Mouse (Mus musculus) MEL (cell line): Measurements from ENCODE around the gene Tdrd7. TPM values are rescaled to one million over a fixed set of nuclear protein-coding genes. Genes with fewer than 3 reads are reported as not detected.

Source experiments
- DNase-seq: peaks from one replicate; pipeline ENCODE4 v3.0.0; 2011; ENCODE audit warnings: low read depth, low spot score
- H3K27ac ChIP-seq: 2 replicates; pipeline ENCODE4 v1.5.1; 2012; ENCODE audit warnings: low read depth, mild to moderate bottlenecking, control low read depth, low read length, moderate library complexity; ENCODE audit not compliant: control insufficient read depth
- H3K27me3 ChIP-seq, 2 experiments: fragments of 150-350 bp in 1 of 2; sonication (generic) in 1 of 2; 2 replicates each; pipeline ENCODE4 v1.6.1; 2012; ENCODE audit warnings: low read length in 2 of 2, mild to moderate bottlenecking in 2 of 2, improper control_type of control experiment in 1 of 2, moderate library complexity in 1 of 2; ENCODE audit not compliant: insufficient read depth in 2 of 2, control insufficient read depth in 1 of 2
- H3K36me3 ChIP-seq, 2 experiments: 2 replicates each; pipeline ENCODE4 v1.6.1; 2012 to 2014; ENCODE audit warnings: low read length in 2 of 2, improper control_type of control experiment in 1 of 2, inconsistent platforms in 1 of 2, mild to moderate bottlenecking in 1 of 2; ENCODE audit not compliant: insufficient read depth in 2 of 2, control insufficient read depth in 1 of 2
- H3K4me1 ChIP-seq, 2 experiments: fragments of 150-350 bp in 1 of 2; sonication (generic) in 1 of 2; 2 replicates each; pipeline ENCODE4 v1.6.1; 2012; ENCODE audit warnings: low read length in 2 of 2, improper control_type of control experiment in 1 of 2, mild to moderate bottlenecking in 1 of 2; ENCODE audit not compliant: insufficient read depth in 2 of 2, control insufficient read depth in 1 of 2
- H3K4me3 ChIP-seq, 2 experiments: fragments of 150-350 bp in 1 of 2; sonication (generic) in 1 of 2; 2 replicates each; pipeline ENCODE4 v1.5.1; 2012; ENCODE audit warnings: low read depth in 2 of 2, low read length in 2 of 2, mild to moderate bottlenecking in 2 of 2, moderate library complexity in 2 of 2, control low read depth in 1 of 2, improper control_type of control experiment in 1 of 2; ENCODE audit not compliant: control insufficient read depth in 1 of 2, insufficient read depth in 1 of 2
- H3K79me2 ChIP-seq: 2 replicates; pipeline ENCODE4 v1.6.1; 2012; ENCODE audit warnings: mild to moderate bottlenecking, low read length, moderate library complexity; ENCODE audit not compliant: control insufficient read depth, poor library complexity, insufficient read depth
- H3K9ac ChIP-seq: 2 replicates; pipeline ENCODE4 v1.6.1; 2012; ENCODE audit warnings: low read depth, mild to moderate bottlenecking, control low read depth, low read length, moderate library complexity; ENCODE audit not compliant: control insufficient read depth, poor library complexity, severe bottlenecking
- H3K9me3 ChIP-seq: fragments of 150-350 bp; sonication (generic); replicated peaks from 2 replicates; pipeline ENCODE4 v1.6.1; 2012; ENCODE audit warnings: mild to moderate bottlenecking, low read length, improper control_type of control experiment, moderate library complexity; ENCODE audit not compliant: insufficient read depth
- CHD2 ChIP-seq: IDR thresholded peaks from 2 replicates; pipeline ENCODE4 v1.6.1; 2011; ENCODE audit warnings: low read length, improper control_type of control experiment
- CTCF ChIP-seq, 3 experiments: IDR thresholded peaks in 2 of 3; conservative IDR thresholded peaks in 1 of 3; 2 replicates each; pipeline ENCODE4 v1.5.1; 2011 to 2012; ENCODE audit warnings: low read length in 3 of 3, low read depth in 2 of 3, mild to moderate bottlenecking in 2 of 3, improper control_type of control experiment in 1 of 3, inconsistent platforms in 1 of 3, mixed read lengths in 1 of 3, moderate library complexity in 1 of 3; ENCODE audit not compliant: control insufficient read depth in 1 of 3, insufficient read depth in 1 of 3, poor library complexity in 1 of 3, severe bottlenecking in 1 of 3
- ELF1 ChIP-seq: IDR thresholded peaks from 2 replicates; pipeline ENCODE4 v1.6.1; 2014; ENCODE audit warnings: low read depth, mild to moderate bottlenecking, inconsistent platforms, low read length, improper control_type of control experiment, moderate library complexity
- EP300 ChIP-seq, 2 experiments: IDR thresholded peaks; 2 replicates each; pipeline ENCODE4 v1.6.1; 2011; ENCODE audit warnings: improper control_type of control experiment in 2 of 2, low read length in 2 of 2, low read depth in 1 of 2, mild to moderate bottlenecking in 1 of 2
- ETS1 ChIP-seq: IDR thresholded peaks from 2 replicates; pipeline ENCODE4 v1.6.1; 2012; ENCODE audit warnings: low read depth, mild to moderate bottlenecking, inconsistent platforms, low read length, improper control_type of control experiment, moderate library complexity
- GABPA ChIP-seq: IDR thresholded peaks from 2 replicates; pipeline ENCODE4 v1.6.1; 2012; ENCODE audit warnings: low read depth, mild to moderate bottlenecking, inconsistent platforms, low read length, improper control_type of control experiment, moderate library complexity
- GATA1 ChIP-seq: IDR thresholded peaks from 2 replicates; pipeline ENCODE4 v1.6.1; 2011; ENCODE audit warnings: low read depth, low read length, improper control_type of control experiment
- MAX ChIP-seq: IDR thresholded peaks from 2 replicates; pipeline ENCODE4 v1.6.1; 2011; ENCODE audit warnings: low read length, improper control_type of control experiment
- MAZ ChIP-seq: IDR thresholded peaks from 2 replicates; pipeline ENCODE4 v1.6.1; 2012; ENCODE audit warnings: low read depth, mild to moderate bottlenecking, inconsistent platforms, low read length, improper control_type of control experiment
- MEF2A ChIP-seq: IDR thresholded peaks from 2 replicates; pipeline ENCODE4 v1.6.1; 2014; ENCODE audit warnings: low read depth, mild to moderate bottlenecking, inconsistent platforms, low read length, improper control_type of control experiment; ENCODE audit not compliant: poor library complexity, insufficient replicate concordance, severe bottlenecking; ENCODE audit errors: extremely low read depth
- MYB ChIP-seq: IDR thresholded peaks from 2 replicates; pipeline ENCODE4 v1.6.1; 2011; ENCODE audit warnings: mild to moderate bottlenecking, low read depth, low read length, improper control_type of control experiment
- POLR2A ChIP-seq, 2 experiments: IDR thresholded peaks; 2 replicates each; pipeline ENCODE4 v1.6.1; 2011 to 2012; ENCODE audit warnings: low read length in 2 of 2, mild to moderate bottlenecking in 2 of 2, control low read depth in 1 of 2, improper control_type of control experiment in 1 of 2, low read depth in 1 of 2, moderate library complexity in 1 of 2; ENCODE audit not compliant: control insufficient read depth in 1 of 2, insufficient read depth in 1 of 2, poor library complexity in 1 of 2
- POLR2AphosphoS2 ChIP-seq: IDR thresholded peaks from 2 replicates; pipeline ENCODE4 v1.6.1; 2011; ENCODE audit warnings: low read length, improper control_type of control experiment
- POLR2AphosphoS5 ChIP-seq: IDR thresholded peaks from 2 replicates; pipeline ENCODE4 v1.6.1; 2012; ENCODE audit warnings: low read depth, borderline replicate concordance, mild to moderate bottlenecking, inconsistent platforms, low read length, moderate library complexity, mixed read lengths
- RCOR1 ChIP-seq: IDR thresholded peaks from 2 replicates; pipeline ENCODE4 v1.6.1; 2012; ENCODE audit warnings: low read depth, mild to moderate bottlenecking, inconsistent platforms, low read length, improper control_type of control experiment
- SMC3 ChIP-seq: IDR thresholded peaks from 2 replicates; pipeline ENCODE4 v1.6.1; 2011; ENCODE audit warnings: low read depth, low read length, improper control_type of control experiment
- TAL1 ChIP-seq: IDR thresholded peaks from 2 replicates; pipeline ENCODE4 v1.6.1; 2012; ENCODE audit warnings: mild to moderate bottlenecking, inconsistent platforms, low read length, moderate library complexity, mixed read lengths
- TCF12 ChIP-seq: IDR thresholded peaks from 2 replicates; pipeline ENCODE4 v1.6.1; 2014; ENCODE audit warnings: low read depth, mild to moderate bottlenecking, inconsistent platforms, low read length, improper control_type of control experiment, moderate library complexity
- UBTF ChIP-seq: IDR thresholded peaks from 2 replicates; pipeline ENCODE4 v1.6.1; 2012; ENCODE audit warnings: low read depth, mild to moderate bottlenecking, inconsistent platforms, low read length, improper control_type of control experiment, moderate library complexity, borderline replicate concordance; ENCODE audit not compliant: insufficient read depth
- USF1 ChIP-seq: IDR thresholded peaks from 2 replicates; pipeline ENCODE4 v1.6.1; 2014; ENCODE audit warnings: low read depth, mild to moderate bottlenecking, inconsistent platforms, low read length, improper control_type of control experiment, moderate library complexity
- USF2 ChIP-seq, 2 experiments: IDR thresholded peaks; 2 replicates each; pipeline ENCODE4 v1.6.1; 2011 to 2012; ENCODE audit warnings: improper control_type of control experiment in 2 of 2, low read length in 2 of 2, borderline replicate concordance in 1 of 2, inconsistent platforms in 1 of 2, low read depth in 1 of 2, mild to moderate bottlenecking in 1 of 2; ENCODE audit not compliant: insufficient read depth in 1 of 2
- ZKSCAN1 ChIP-seq: IDR thresholded peaks from 2 replicates; pipeline ENCODE4 v1.6.1; 2012; ENCODE audit warnings: low read depth, mild to moderate bottlenecking, inconsistent platforms, low read length, improper control_type of control experiment, moderate library complexity
- ZMIZ1 ChIP-seq: IDR thresholded peaks from 2 replicates; pipeline ENCODE4 v1.6.1; 2012; ENCODE audit warnings: low read depth, mild to moderate bottlenecking, inconsistent platforms, low read length, improper control_type of control experiment, moderate library complexity
- polyA plus RNA-seq, 2 experiments: library from polyadenylated mRNA; stranded (reverse) in 1 of 2; unstranded in 1 of 2; fragments of >175 nt in 1 of 2; fragments of >200 nt in 1 of 2; gene quantifications; 2 replicates each; pipeline versions ENCODE4 v1.2.1 to v1.2.4; 2012; ENCODE audit warnings: low replicate concordance in 2 of 2, low read depth in 1 of 2; ENCODE audit not compliant: insufficient read length in 2 of 2, insufficient read depth in 1 of 2, missing spikeins in 1 of 2
- total RNA-seq: library from RNA; depleted of rRNA; stranded (reverse); fragments of 300-350 nt; gene quantifications from 2 replicates; pipeline ENCODE4 v1.2.3, GENCODE M21; 2012

Tdrd7 gene
- total and polyA plus RNA-seq, 3 experiments: 7.7 to 11.9 TPM; not detected in 1

GRCm38 (mm10) chr4:45956131-45956530, 9.0 kb upstream of the Tdrd7 start:
- peaks cover 4 to 13% of the 10 kb centered on the region in 2 experiments for H3K27me3 ChIP-seq
- H3K27ac ChIP-seq: no peak overlapping the region
- peaks cover 9% of the 10 kb centered on the region for H3K79me2 ChIP-seq
- TF ChIP-seq UBTF (no peak), MAZ (no peak), ZMIZ1 (no peak), TCF12 (no peak), GATA1 (no peak), CHD2 (no peak), MEF2A (no peak)
- H3K9ac ChIP-seq: no peak overlapping the region
- peaks cover 0 to 12% of the 10 kb centered on the region in 2 experiments; a peak in 2 of 4 replicates for H3K36me3 ChIP-seq
- no peak for DNase-seq
- H3K4me3 ChIP-seq: no peak overlapping the region
- H3K9me3 ChIP-seq: no peaks in the 10 kb centered on the region
- H3K4me1 ChIP-seq: peaks cover 7 to 23% of the 10 kb centered on the region in 2 experiments; a peak in 3 of 4 replicates

- H3K36me3 ChIP-seq: peaks cover 0 to 6% of the 10 kb centered on the region in 2 experiments; a peak in 2 of 4 replicates
- no peak overlapping the region for H3K9ac ChIP-seq
- H3K4me3 ChIP-seq: no peak overlapping the region
- peaks cover 9% of the 10 kb centered on the region; the same call in 1 of the 2 replicates for H3K79me2 ChIP-seq
- H3K4me1 ChIP-seq: peaks cover 4 to 17% of the 10 kb centered on the region in 2 experiments; a peak in 3 of 4 replicates
- no peak for TF ChIP-seq MAX
- TF ChIP-seq SMC3: no peak
- TF ChIP-seq RCOR1: no peak
- no peak overlapping the region for H3K27ac ChIP-seq
- no peak for DNase-seq
- H3K9me3 ChIP-seq: no peaks in the 10 kb centered on the region
- H3K27me3 ChIP-seq: peaks cover 4 to 13% of the 10 kb centered on the region in 2 experiments
Measured at GRCm38 (mm10) chr4:45956706-45957105, 8.4 kb upstream of the Tdrd7 start.

GRCm38 (mm10) chr4:45965737-45966447, 758 bp downstream of the Tdrd7 start:
- no peaks in the 10 kb centered on the region for H3K9me3 ChIP-seq
- DNase-seq: peak; percentile 85
- H3K4me3 ChIP-seq: peak overlapping the region; percentile 43 to 45
- H3K36me3 ChIP-seq: peaks cover 0 to 13% of the 10 kb centered on the region in 2 experiments; a peak in 2 of 4 replicates
- peak overlapping the region; percentile 55 for H3K9ac ChIP-seq
- no peaks in the 10 kb centered on the region for H3K79me2 ChIP-seq
- H3K27me3 ChIP-seq: peaks cover 1 to 2% of the 10 kb centered on the region in 2 experiments; a peak in 1 of 4 replicates
- peaks cover 0 to 20% of the 10 kb centered on the region in 2 experiments for H3K4me1 ChIP-seq
- H3K27ac ChIP-seq: peak overlapping the region; percentile 34
- TF ChIP-seq POLR2A (IDR thresholded peaks at IDR 0.05; ENCODE audit: control insufficient read depth in 1 of 2, insufficient read depth in 1 of 2, low read depth in 1 of 2, low read length in 2 of 2, poor library complexity in 1 of 2): no peak
- no peak for TF ChIP-seq GABPA
- TF ChIP-seq ZKSCAN1: no peak
- no peak for TF ChIP-seq MEF2A
- no peak for TF ChIP-seq ETS1
- TF ChIP-seq MYB: no peak
- TF ChIP-seq UBTF: no peak
- TF ChIP-seq RCOR1: peak; percentile 49; the same call in 1 of the 2 replicates
- no peak for TF ChIP-seq POLR2AphosphoS2
- no peak for TF ChIP-seq POLR2AphosphoS5
- TF ChIP-seq USF1: no peak
- TF ChIP-seq ELF1: no peak
- TF ChIP-seq MAX: 0 out of 2 replicates have a peak, but pooled peaks have one; percentile 10
- no peak for TF ChIP-seq CHD2
- TF ChIP-seq EP300 (IDR thresholded peaks at IDR 0.05; ENCODE audit: low read depth in 1 of 2, low read length in 2 of 2): peak in 1 of 2 experiments; percentile 54; a peak in 2 of 4 replicates
- no peak for TF ChIP-seq ZMIZ1
- TF ChIP-seq USF2 (IDR thresholded peaks at IDR 0.05; ENCODE audit: borderline replicate concordance in 1 of 2, insufficient read depth in 1 of 2, low read depth in 1 of 2, low read length in 2 of 2): no peak
- no peak for TF ChIP-seq TAL1
- TF ChIP-seq CTCF (IDR thresholded peaks at IDR 0.05 in 2 of 3, conservative IDR thresholded peaks at IDR 0.05 in 1 of 3; ENCODE audit: control insufficient read depth in 1 of 3, insufficient read depth in 1 of 3, low read depth in 2 of 3, low read length in 3 of 3, poor library complexity in 1 of 3, severe bottlenecking in 1 of 3): no peak
